Mouse (Mus musculus): ENCODE measurements around the gene Fbxw10. TPM values are rescaled to one million over a fixed set of nuclear protein-coding genes. Genes with fewer than 3 reads are reported as not detected.
A peak's percentile ranks its signal among the peaks of the same experiment; 100 is the strongest.

Fbxw10 gene
- total RNA-seq, 2 experiments from 2014 or later: 0.96 to 1.2 TPM

GRCm38 (mm10) chr11:62848301-62848700, 1.4 kb downstream of the Fbxw10 start:
- H3K27ac ChIP-seq: no peak overlapping the region
- TF ChIP-seq CTCF (IDR thresholded peaks at IDR 0.05): no peak
- H3K4me3 ChIP-seq: no peak overlapping the region
- intact Hi-C loops (cut with DNase I): no loop called here
- no peak for DNase-seq (ENCODE audit: extremely low spot score in 1 of 2, low spot score in 2 of 2)

GRCm38 (mm10) chr11:62851199-62851598, 4.3 kb downstream of the Fbxw10 start:
- no peak for DNase-seq (ENCODE audit: extremely low spot score in 1 of 2, low spot score in 2 of 2)
- Histone ChIP-seq H3K4me3 (no peak overlapping the region), H3K27ac (no peak overlapping the region)
- intact Hi-C loops (cut with DNase I): loop anchor here (1.0 kb wide), 1 partner anchor 95 kb away; no protein-coding TSS in a partner anchor
- TF ChIP-seq CTCF (IDR thresholded peaks at IDR 0.05): peak; percentile 69

DNA sequence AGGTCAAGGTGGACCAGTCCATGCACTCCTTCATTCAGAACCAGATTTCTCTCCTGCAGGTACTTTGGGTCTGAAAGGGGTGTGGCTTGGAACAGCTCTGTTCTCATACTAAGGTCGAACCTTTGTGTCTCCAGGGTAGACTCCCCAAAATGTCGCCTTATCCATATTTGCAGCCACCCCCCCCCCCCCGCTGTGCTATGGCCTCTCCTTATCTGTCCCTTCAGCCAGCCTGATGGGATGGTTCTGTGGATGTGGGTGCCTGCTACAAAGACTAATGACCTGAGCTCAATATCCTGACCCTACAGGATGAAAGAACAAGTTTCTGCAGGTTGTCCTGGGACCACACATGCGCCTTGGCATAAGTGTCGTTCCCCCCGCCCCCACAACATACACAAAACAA, 6.5 kb downstream of the Fbxw10 start:
- TF ChIP-seq CTCF (IDR thresholded peaks at IDR 0.05): no peak
- intact Hi-C loops (cut with DNase I): no loop called here
- no peak overlapping the region for H3K4me3 ChIP-seq
- H3K27ac ChIP-seq: no peak overlapping the region
- DNase-seq (ENCODE audit: extremely low spot score in 1 of 2, low spot score in 2 of 2): no peak

DNA sequence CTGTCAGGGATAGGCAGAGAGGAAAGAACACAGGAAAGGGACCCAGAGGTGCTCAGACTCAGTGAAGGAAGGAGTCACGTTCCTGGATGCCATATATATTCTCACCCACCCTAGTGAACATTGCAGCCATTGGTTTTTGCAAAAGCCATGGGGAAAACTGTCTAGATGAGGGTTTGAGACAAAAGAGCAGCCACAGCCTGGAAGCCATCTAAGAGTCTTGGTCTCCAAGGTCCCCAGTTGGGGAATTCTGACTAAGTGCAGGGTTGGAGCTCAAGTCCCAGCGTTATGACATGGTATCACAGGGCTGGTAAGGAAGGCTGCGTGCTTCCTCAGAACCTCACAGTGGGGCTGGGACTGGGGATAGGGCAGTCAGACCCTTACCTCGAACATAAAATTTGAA, 18.7 kb downstream of the Fbxw10 start:
- Histone ChIP-seq H3K27ac (no peak overlapping the region), H3K4me3 (no peak overlapping the region)
- no peak for TF ChIP-seq CTCF (IDR thresholded peaks at IDR 0.05)
- intact Hi-C loops (cut with DNase I): no loop called here
- DNase-seq (ENCODE audit: extremely low spot score in 1 of 2, low spot score in 2 of 2): no peak

GRCm38 (mm10) chr11:62866685-62867084, 19.8 kb downstream of the Fbxw10 start:
- Histone ChIP-seq H3K27ac (no peak overlapping the region), H3K4me3 (no peak overlapping the region)
- intact Hi-C loops (cut with DNase I): no loop called here
- DNase-seq (ENCODE audit: extremely low spot score in 1 of 2, low spot score in 2 of 2): no peak
- no peak for TF ChIP-seq CTCF (IDR thresholded peaks at IDR 0.05)

GRCm38 (mm10) chr11:62869201-62869600, 22.3 kb downstream of the Fbxw10 start:
- no peak for DNase-seq (ENCODE audit: extremely low spot score in 1 of 2, low spot score in 2 of 2)
- intact Hi-C loops (cut with DNase I): no loop called here
- no peak for TF ChIP-seq CTCF (IDR thresholded peaks at IDR 0.05)
- no peak overlapping the region for H3K27ac ChIP-seq
- no peak overlapping the region for H3K4me3 ChIP-seq

GRCm38 (mm10) chr11:62869715-62870371, 23.0 kb downstream of the Fbxw10 start:
- Histone ChIP-seq H3K4me3 (no peak overlapping the region), H3K27ac (no peak overlapping the region)
- intact Hi-C loops (cut with DNase I): no loop called here
- DNase-seq (ENCODE audit: extremely low spot score in 1 of 2, low spot score in 2 of 2): no peak
- no peak for TF ChIP-seq CTCF (IDR thresholded peaks at IDR 0.05)

GRCm38 (mm10) chr11:62873479-62873878, 26.6 kb downstream of the Fbxw10 start:
- no peak overlapping the region for H3K27ac ChIP-seq
- DNase-seq (ENCODE audit: extremely low spot score in 1 of 2, low spot score in 2 of 2): no peak
- intact Hi-C loops (cut with DNase I): no loop called here
- no peak overlapping the region for H3K4me3 ChIP-seq
- no peak for TF ChIP-seq CTCF (IDR thresholded peaks at IDR 0.05)

DNA sequence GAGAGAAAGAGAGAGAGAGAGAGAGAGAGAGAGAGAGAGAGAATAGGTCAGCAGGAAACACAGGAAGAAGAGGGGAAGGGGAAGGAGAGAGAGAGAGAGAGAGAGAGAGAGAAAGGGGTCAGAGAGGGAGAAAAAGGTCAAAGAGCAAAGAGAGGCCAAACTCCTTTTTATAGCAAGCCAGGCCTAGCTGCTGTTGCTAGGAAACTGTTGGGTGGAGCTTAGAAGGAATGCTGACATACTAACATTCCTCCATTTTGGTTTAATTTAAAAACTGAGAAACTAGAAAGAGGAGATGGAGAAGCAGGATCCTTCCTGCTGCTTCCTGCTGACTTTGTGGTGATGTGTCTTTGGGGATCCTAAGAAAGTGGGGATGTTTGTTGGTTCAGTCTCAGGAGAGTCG, 28.8 kb downstream of the Fbxw10 start:
- Histone ChIP-seq H3K4me3 (no peak overlapping the region), H3K27ac (no peak overlapping the region)
- intact Hi-C loops (cut with DNase I): no loop called here
- DNase-seq (ENCODE audit: extremely low spot score in 1 of 2, low spot score in 2 of 2): no peak
- no peak for TF ChIP-seq CTCF (IDR thresholded peaks at IDR 0.05)

- TF ChIP-seq CTCF (IDR thresholded peaks at IDR 0.05): no peak
- intact Hi-C loops (cut with DNase I): no loop called here
- no peak for DNase-seq (ENCODE audit: extremely low spot score in 1 of 2, low spot score in 2 of 2)
- no peak overlapping the region for H3K4me3 ChIP-seq
- H3K27ac ChIP-seq: no peak overlapping the region
Measured at GRCm38 (mm10) chr11:62876445-62876844, 29.6 kb downstream of the Fbxw10 start.

GRCm38 (mm10) chr11:62877391-62877790, 30.5 kb downstream of the Fbxw10 start:
- no peak overlapping the region for H3K4me3 ChIP-seq
- no peak for TF ChIP-seq CTCF (IDR thresholded peaks at IDR 0.05)
- intact Hi-C loops (cut with DNase I): no loop called here
- H3K27ac ChIP-seq: no peak overlapping the region
- DNase-seq (ENCODE audit: extremely low spot score in 1 of 2, low spot score in 2 of 2): no peak

GRCm38 (mm10) chr11:62878728-62879127, 31.9 kb downstream of the Fbxw10 start:
- intact Hi-C loops (cut with DNase I): no loop called here
- TF ChIP-seq CTCF (IDR thresholded peaks at IDR 0.05): no peak
- Histone ChIP-seq H3K4me3 (peak overlapping the region; percentile 73), H3K27ac (peak overlapping the region; percentile 76)
- DNase-seq (ENCODE audit: extremely low spot score in 1 of 2, low spot score in 2 of 2): no peak
